Mouse (Mus musculus): ENCODE measurements around the gene Ercc6.

DNA sequence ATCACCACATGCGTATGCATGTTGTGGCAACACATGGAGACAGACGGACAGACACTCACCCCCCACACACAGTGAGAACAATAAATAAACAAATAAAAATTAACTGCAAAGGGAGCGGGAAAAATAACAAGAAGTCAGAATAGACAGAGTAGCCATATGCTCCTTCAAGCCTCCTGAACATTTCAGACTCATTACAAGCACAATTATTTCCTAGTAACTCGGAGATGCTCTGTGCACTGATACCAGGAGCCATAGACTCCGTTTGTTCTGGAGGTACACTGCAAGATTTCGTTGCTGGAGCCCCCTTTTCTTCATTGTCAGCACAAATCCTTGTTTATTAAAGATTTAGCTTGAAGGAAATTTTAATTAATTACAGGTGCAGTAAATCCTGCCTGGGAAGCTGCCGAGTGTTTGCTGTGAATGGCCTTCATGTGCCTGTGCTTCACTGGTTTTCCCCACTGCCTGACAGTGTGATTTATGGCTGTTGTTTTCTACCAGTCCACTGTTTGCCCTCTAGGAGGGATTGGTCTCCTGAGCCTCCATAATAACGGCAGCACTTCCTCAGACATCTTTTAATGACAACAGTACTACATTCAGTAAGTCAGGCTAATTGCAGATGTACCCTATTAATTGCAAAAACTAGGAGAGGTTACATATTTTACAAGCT, 41.7 kb downstream of the Ercc6 start:
- TF ChIP-seq CTCF (IDR thresholded peaks at IDR 0.05; ENCODE audit: borderline replicate concordance, insufficient read depth, low read length) (no peak), POLR2A (IDR thresholded peaks at IDR 0.05; ENCODE audit: low read depth, low read length) (no peak)

All from embryonic fibroblast, embryonic 13.5 days (primary cell).